Mouse (Mus musculus) midbrain, embryonic 13.5 days (tissue): ENCODE measurements around the gene Spred2. TPM values are rescaled to one million over a fixed set of nuclear protein-coding genes. Genes with fewer than 3 reads are reported as not detected.

Source experiments
- ATAC-seq: fragments of 200-750 bp; cut with Nextera tagmentation; 2 replicates; pipeline ENCODE4 v1.8.0; 2017; ENCODE audit warnings: mild to moderate bottlenecking, moderate TSS enrichment, moderate library complexity
- H3K27ac ChIP-seq: fragments of 300-500 bp; sonication (generic); 2 replicates; pipeline ENCODE4 v1.5.1; 2015; ENCODE audit warnings: inconsistent platforms, mild to moderate bottlenecking, moderate library complexity
- H3K27me3 ChIP-seq: fragments of 300-500 bp; sonication (generic); 2 replicates; pipeline ENCODE4 v1.6.1; 2015; ENCODE audit warnings: mild to moderate bottlenecking, inconsistent platforms
- H3K36me3 ChIP-seq: fragments of 300-500 bp; sonication (generic); 2 replicates; pipeline ENCODE4 v1.6.1; 2015; ENCODE audit warnings: mild to moderate bottlenecking, inconsistent platforms
- H3K4me1 ChIP-seq: fragments of 300-500 bp; sonication (generic); replicated peaks from 2 replicates; pipeline ENCODE4 v1.6.1; 2015; ENCODE audit warnings: inconsistent platforms
- H3K4me2 ChIP-seq: fragments of 300-500 bp; sonication (generic); replicated peaks from 2 replicates; pipeline ENCODE4 v1.6.1; 2015; ENCODE audit warnings: moderate library complexity, mild to moderate bottlenecking, inconsistent platforms
- H3K4me3 ChIP-seq: fragments of 300-500 bp; sonication (generic); replicated peaks from 2 replicates; pipeline ENCODE4 v1.5.1; 2015; ENCODE audit warnings: mild to moderate bottlenecking, inconsistent platforms
- H3K9ac ChIP-seq: fragments of 300-500 bp; sonication (generic); replicated peaks from 2 replicates; pipeline ENCODE4 v1.6.1; 2015; ENCODE audit warnings: mild to moderate bottlenecking, inconsistent platforms
- H3K9me3 ChIP-seq: fragments of 300-500 bp; sonication (generic); 2 replicates; pipeline ENCODE4 v1.6.1; 2016; ENCODE audit warnings: mild to moderate bottlenecking, inconsistent platforms
- WGBS: fragments of 180-500 bp; shearing (Covaris S2); methylation state at CpG from one replicate; pipeline ENCODE4 v1.1.7; 2015; 5-methylcytosine and 5-hydroxymethylcytosine counted together
- polyA plus RNA-seq: library from polyadenylated mRNA; unstranded; fragments of >200 nt; fragmentation: Nextera tagmentation; extraction: Ambion mirVana; gene quantifications from 2 replicates; pipeline ENCODE4 v1.2.1, GENCODE M21; 2015

Gene Spred2
- polyA plus RNA-seq, 1 experiment from 2014 or later: 4.9 TPM

DNA sequence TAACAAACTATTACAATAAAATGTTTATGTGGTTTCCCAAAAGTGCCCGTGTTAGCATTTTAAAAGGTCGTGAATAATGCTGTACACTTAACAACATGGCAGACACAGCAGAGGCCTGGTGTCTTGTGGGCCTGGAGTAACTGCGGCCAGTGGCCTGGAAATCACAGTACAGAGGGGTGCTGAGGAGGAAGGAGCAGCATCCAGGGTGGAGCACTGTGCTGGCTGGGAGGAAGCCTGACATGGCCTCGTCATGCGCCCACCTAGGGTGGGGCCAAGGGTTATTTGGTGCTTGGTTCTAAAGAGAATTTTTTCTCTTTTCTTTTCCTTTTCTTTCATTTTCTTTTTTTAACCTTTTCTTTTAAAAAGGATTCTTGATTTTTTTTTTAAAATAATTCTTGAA lies 64.0 kb downstream of the Spred2 start:
- Histone ChIP-seq H3K4me1 (peaks cover 20% of the 10 kb centered on the region), H3K27ac (no peak overlapping the region), H3K9ac (no peak overlapping the region), H3K4me2 (no peak overlapping the region), H3K4me3 (no peak overlapping the region), H3K27me3 (no peaks in the 10 kb centered on the region), H3K36me3 (no peaks in the 10 kb centered on the region), H3K9me3 (no peaks in the 10 kb centered on the region)
- no peak for ATAC-seq
- WGBS: 72% methylated on average over 5 of the region's 5 CpGs

DNA sequence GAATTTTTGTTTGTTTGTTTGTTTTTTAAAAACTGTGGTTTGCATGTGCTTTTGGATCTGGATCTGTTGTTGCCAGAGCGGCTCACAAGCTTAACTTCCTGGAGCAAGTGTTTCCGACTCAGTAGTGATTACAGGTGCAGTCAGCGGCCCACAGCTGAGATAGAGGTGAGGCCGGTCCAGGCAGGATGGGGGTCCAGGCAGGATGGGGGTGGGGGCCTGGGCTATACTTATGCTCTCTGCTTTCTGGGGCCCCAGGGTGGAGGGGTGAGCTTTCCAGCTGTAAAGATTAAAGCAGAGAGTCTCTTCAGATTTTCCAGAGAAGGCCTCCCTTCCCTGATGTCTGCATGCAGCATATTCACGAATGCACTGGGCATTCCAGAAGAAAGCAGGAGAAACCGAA lies 64.5 kb downstream of the Spred2 start:
- H3K27me3 ChIP-seq: no peaks in the 10 kb centered on the region
- H3K4me2 ChIP-seq: no peak overlapping the region
- no peak for ATAC-seq
- peaks cover 18% of the 10 kb centered on the region for H3K4me1 ChIP-seq
- no peak overlapping the region for H3K4me3 ChIP-seq
- H3K36me3 ChIP-seq: no peaks in the 10 kb centered on the region
- H3K27ac ChIP-seq: no peak overlapping the region
- H3K9me3 ChIP-seq: no peaks in the 10 kb centered on the region
- no peak overlapping the region for H3K9ac ChIP-seq
- 72% methylated on average over 6 of the region's 6 CpGs for whole genome bisulfite sequencing

- ATAC-seq: no peak
- no peak overlapping the region for H3K4me2 ChIP-seq
- no peak overlapping the region for H3K4me3 ChIP-seq
- WGBS: 96% methylated on average over 13 of the region's 13 CpGs
- H3K36me3 ChIP-seq: no peaks in the 10 kb centered on the region
- H3K4me1 ChIP-seq: peaks cover 20% of the 10 kb centered on the region
- H3K9ac ChIP-seq: no peak overlapping the region
- H3K27me3 ChIP-seq: no peaks in the 10 kb centered on the region
- no peak overlapping the region for H3K27ac ChIP-seq
- no peaks in the 10 kb centered on the region for H3K9me3 ChIP-seq
Observed at GRCm38 (mm10) chr11:19989141-19989910, 65.2 kb downstream of the Spred2 start.

DNA sequence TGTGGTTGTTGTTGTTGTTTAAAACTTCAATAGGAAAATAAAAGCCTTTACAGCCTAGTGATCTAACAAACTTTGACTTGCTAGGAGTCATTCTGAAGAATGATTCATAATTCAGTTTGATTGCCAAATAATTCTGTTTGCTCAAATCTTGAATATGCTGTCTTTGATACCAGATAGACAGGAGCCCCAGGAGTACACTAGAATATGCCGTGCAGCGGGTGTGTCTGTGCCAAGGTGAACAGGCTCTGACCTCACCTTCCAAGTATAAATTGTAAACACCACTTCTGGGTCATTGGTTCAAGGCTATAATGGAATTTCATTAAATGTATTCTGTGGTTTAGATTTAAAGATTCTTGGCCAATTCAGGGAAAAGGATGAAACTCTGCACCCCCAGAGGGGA lies 66.6 kb downstream of the Spred2 start:
- H3K27me3 ChIP-seq: no peaks in the 10 kb centered on the region
- H3K4me2 ChIP-seq: no peak overlapping the region
- WGBS: 85% methylated on average over 2 of the region's 2 CpGs
- no peak overlapping the region for H3K9ac ChIP-seq
- no peak for ATAC-seq
- no peak overlapping the region for H3K4me3 ChIP-seq
- H3K27ac ChIP-seq: no peak overlapping the region
- H3K4me1 ChIP-seq: peaks cover 20% of the 10 kb centered on the region
- no peaks in the 10 kb centered on the region for H3K36me3 ChIP-seq
- no peaks in the 10 kb centered on the region for H3K9me3 ChIP-seq

- Histone ChIP-seq H3K9me3 (no peaks in the 10 kb centered on the region), H3K4me1 (peaks cover 16% of the 10 kb centered on the region), H3K9ac (no peak overlapping the region), H3K4me2 (no peak overlapping the region), H3K36me3 (no peaks in the 10 kb centered on the region), H3K27me3 (no peaks in the 10 kb centered on the region), H3K27ac (no peak overlapping the region), H3K4me3 (no peak overlapping the region)
- 67% methylated on average over 12 of the region's 12 CpGs for WGBS
- no peak for ATAC-seq
Observed at GRCm38 (mm10) chr11:19991303-19991976, 67.3 kb downstream of the Spred2 start.

DNA sequence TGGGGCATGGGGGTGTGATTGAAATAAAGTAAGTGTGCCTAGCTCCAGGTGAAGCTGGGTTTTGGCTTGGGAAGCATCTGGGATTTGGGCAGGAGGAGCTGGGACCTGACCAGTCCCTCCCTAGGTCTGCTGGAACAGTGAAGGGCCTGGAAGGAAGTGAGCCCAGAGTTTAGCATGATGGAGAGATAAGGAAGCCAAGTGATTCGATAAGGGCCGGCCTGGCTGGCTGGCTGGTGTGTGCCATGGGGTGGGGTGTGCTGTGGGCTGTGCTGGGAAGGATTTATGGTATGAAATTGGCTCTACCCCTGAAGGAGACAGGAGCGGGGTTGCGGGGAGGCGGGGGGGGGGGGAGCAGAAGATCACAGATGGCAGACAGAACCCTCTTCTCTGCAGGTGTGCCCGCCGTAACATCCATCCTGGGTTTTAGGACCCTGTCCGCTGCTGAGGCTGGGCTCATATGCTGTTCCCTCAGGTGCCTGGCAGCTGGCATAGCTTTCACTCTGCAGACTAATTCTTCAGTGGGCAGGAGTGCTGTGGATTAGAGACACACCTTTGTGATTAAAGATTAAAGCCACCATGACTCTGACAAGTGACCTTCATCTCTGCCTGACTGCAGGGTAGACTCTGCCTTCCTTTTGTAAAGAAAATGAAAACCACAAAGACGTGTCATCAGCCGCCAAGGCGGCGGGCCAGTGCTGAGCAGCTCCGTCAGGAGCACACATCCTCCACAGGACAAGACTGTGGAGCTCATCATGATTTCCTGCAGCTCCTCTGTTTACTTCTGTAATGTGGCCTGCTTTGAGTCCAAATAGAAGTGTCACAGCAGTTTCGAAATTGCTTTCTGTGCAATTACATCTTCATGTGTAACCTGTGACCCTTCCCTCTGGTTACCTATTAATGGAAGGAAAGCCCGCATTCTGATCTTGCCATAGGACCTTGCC lies 68.4 kb downstream of the Spred2 start:
- no peaks in the 10 kb centered on the region for H3K36me3 ChIP-seq
- 75% methylated on average over 14 of the region's 15 CpGs for WGBS
- no peaks in the 10 kb centered on the region for H3K27me3 ChIP-seq
- H3K27ac ChIP-seq: no peak overlapping the region
- H3K9ac ChIP-seq: no peak overlapping the region
- ATAC-seq: no peak
- H3K4me2 ChIP-seq: no peak overlapping the region
- H3K9me3 ChIP-seq: no peaks in the 10 kb centered on the region
- H3K4me3 ChIP-seq: no peak overlapping the region
- 0 out of 2 replicates have a peak, but pooled peaks cover 12% of the 10 kb centered on the region for H3K4me1 ChIP-seq

DNA sequence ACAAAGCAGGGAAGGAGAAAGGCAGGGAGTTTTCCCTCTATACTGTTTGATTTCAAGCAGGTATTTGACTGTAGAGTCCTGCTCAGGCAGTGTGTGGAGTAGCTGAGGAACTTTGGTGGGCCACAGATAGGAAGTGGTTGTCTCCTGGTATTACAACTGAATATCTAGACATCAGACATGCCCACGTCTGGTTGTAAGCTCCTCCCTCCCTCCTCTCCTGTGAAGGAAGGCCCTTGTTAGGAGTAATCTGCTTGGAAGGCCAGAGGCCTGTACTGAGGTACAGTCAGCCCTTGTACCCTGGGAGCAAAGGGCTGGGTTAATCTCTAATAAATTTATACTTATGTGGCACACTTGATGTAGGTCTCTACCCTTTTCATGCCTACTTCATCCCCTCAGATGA lies 69.6 kb downstream of the Spred2 start:
- Histone ChIP-seq H3K4me2 (no peak overlapping the region), H3K9me3 (no peaks in the 10 kb centered on the region), H3K36me3 (no peaks in the 10 kb centered on the region), H3K4me3 (no peak overlapping the region), H3K9ac (no peak overlapping the region), H3K4me1 (0 out of 2 replicates have a peak, but pooled peaks cover 12% of the 10 kb centered on the region), H3K27me3 (no peaks in the 10 kb centered on the region), H3K27ac (no peak overlapping the region)
- 35% methylated on average over 1 of the region's 1 CpGs for WGBS
- ATAC-seq: no peak

GRCm38 (mm10) chr11:19994262-19994790 lies 70.2 kb downstream of the Spred2 start:
- WGBS: 88% methylated on average over 7 of the region's 7 CpGs

GRCm38 (mm10) chr11:19997940-19998339 lies 73.8 kb downstream of the Spred2 start:
- 77% methylated on average over 18 of the region's 18 CpGs for WGBS
- 0 out of 2 replicates have a peak, but pooled peaks cover 3% of the 10 kb centered on the region for H3K36me3 ChIP-seq
- H3K27me3 ChIP-seq: no peaks in the 10 kb centered on the region
- ATAC-seq: no peak
- H3K4me1 ChIP-seq: 0 out of 2 replicates have a peak, but pooled peaks cover 5% of the 10 kb centered on the region
- H3K4me2 ChIP-seq: no peak overlapping the region
- H3K27ac ChIP-seq: no peak overlapping the region
- no peak overlapping the region for H3K9ac ChIP-seq
- H3K9me3 ChIP-seq: no peaks in the 10 kb centered on the region
- no peak overlapping the region for H3K4me3 ChIP-seq

More at GRCm38 (mm10) chr11:19994262-19994790, 70.2 kb downstream of the Spred2 start:
- no peaks in the 10 kb centered on the region for H3K36me3 ChIP-seq
- no peak overlapping the region for H3K27ac ChIP-seq
- no peaks in the 10 kb centered on the region for H3K9me3 ChIP-seq
- ATAC-seq: no peak
- H3K9ac ChIP-seq: no peak overlapping the region
- H3K4me2 ChIP-seq: no peak overlapping the region
- H3K4me1 ChIP-seq: 0 out of 2 replicates have a peak, but pooled peaks cover 12% of the 10 kb centered on the region
- no peaks in the 10 kb centered on the region for H3K27me3 ChIP-seq
- H3K4me3 ChIP-seq: no peak overlapping the region

DNA sequence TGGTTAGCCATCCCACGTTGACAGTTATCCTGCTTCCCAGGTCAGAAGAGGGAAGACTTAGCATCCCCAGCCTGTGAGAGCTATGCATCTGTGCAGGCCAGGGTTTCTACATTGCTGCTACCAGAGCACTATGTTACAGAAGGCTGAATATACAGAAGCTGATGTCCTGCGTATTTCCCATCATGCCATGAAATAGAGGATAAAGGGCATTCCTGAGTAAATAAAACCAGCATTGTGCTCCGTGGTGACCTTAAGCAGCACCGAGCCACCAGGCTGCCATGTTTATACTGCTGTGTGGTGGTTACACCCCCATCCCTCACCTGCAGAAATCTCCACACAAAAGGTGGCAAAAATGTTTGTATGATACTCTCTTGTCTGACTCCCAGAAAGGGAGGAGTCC lies 78.7 kb downstream of the Spred2 start:
- Histone ChIP-seq H3K4me2 (no peak overlapping the region), H3K4me1 (no peaks in the 10 kb centered on the region), H3K27ac (no peak overlapping the region), H3K4me3 (no peak overlapping the region), H3K27me3 (no peaks in the 10 kb centered on the region), H3K36me3 (peaks cover 23% of the 10 kb centered on the region), H3K9ac (no peak overlapping the region), H3K9me3 (no peaks in the 10 kb centered on the region)
- WGBS: 88% methylated on average over 4 of the region's 4 CpGs
- ATAC-seq: no peak

- Histone ChIP-seq H3K9me3 (no peaks in the 10 kb centered on the region), H3K36me3 (peaks cover 48% of the 10 kb centered on the region), H3K27ac (no peak overlapping the region), H3K27me3 (no peaks in the 10 kb centered on the region), H3K4me3 (no peak overlapping the region), H3K4me2 (no peak overlapping the region), H3K9ac (no peak overlapping the region), H3K4me1 (no peaks in the 10 kb centered on the region)
- no peak for ATAC-seq
- WGBS: 88% methylated on average over 6 of the region's 6 CpGs
Observed at GRCm38 (mm10) chr11:20007701-20008100, 83.5 kb downstream of the Spred2 start.
